Mouse (Mus musculus) CH12.LX (cell line): ENCODE data around the gene Srgap2. TPM values are rescaled to one million over a fixed set of nuclear protein-coding genes. Genes with fewer than 3 reads are reported as not detected.

Source experiments
- DNase-seq: peaks from one replicate; pipeline ENCODE4 v3.0.0-alpha.2; 2013; ENCODE audit errors: extremely low read depth
- H3K27ac ChIP-seq: 2 replicates; pipeline ENCODE4 v1.5.1; 2012; ENCODE audit warnings: low read depth, mild to moderate bottlenecking, control low read depth, moderate library complexity; ENCODE audit not compliant: insufficient read depth
- H3K27me3 ChIP-seq: replicated peaks from 2 replicates; pipeline ENCODE3; 2012; ENCODE audit warnings: inconsistent platforms
- H3K36me3 ChIP-seq, 2 experiments: replicated peaks in 1 of 2; 2 replicates each; pipeline versions ENCODE3 to v1.6.1; 2012; ENCODE audit warnings: inconsistent platforms in 1 of 2, low read length in 1 of 2, mild to moderate bottlenecking in 1 of 2, mixed read lengths in 1 of 2, moderate library complexity in 1 of 2; ENCODE audit not compliant: control insufficient read depth in 1 of 2, insufficient read depth in 1 of 2
- H3K4me1 ChIP-seq, 2 experiments: 2 replicates each; pipeline ENCODE4 v1.6.1; 2012; ENCODE audit warnings: inconsistent platforms in 1 of 2, moderate library complexity in 1 of 2; ENCODE audit not compliant: insufficient read depth in 2 of 2, control insufficient read depth in 1 of 2
- H3K4me2 ChIP-seq: 2 replicates; pipeline ENCODE4 v1.6.1; 2012; ENCODE audit warnings: low read depth, mild to moderate bottlenecking, control low read depth; ENCODE audit not compliant: poor library complexity, insufficient read depth, severe bottlenecking
- H3K4me3 ChIP-seq, 3 experiments: fragments of 150-350 bp in 1 of 3; sonication (generic) in 1 of 3; replicated peaks in 1 of 3; 2 replicates each; pipeline versions ENCODE3 to v1.5.1; 2011 to 2012; ENCODE audit warnings: low read depth in 2 of 3, low read length in 2 of 3, mild to moderate bottlenecking in 2 of 3, moderate library complexity in 2 of 3, control low read depth in 1 of 3, improper control_type of control experiment in 1 of 3, inconsistent platforms in 1 of 3, mixed read lengths in 1 of 3; ENCODE audit not compliant: poor library complexity in 1 of 3
- H3K79me2 ChIP-seq: replicated peaks from 2 replicates; pipeline ENCODE4 v1.6.1; 2012; ENCODE audit warnings: mild to moderate bottlenecking, moderate library complexity; ENCODE audit not compliant: control insufficient read depth, poor library complexity, insufficient read depth, severe bottlenecking; ENCODE audit errors: extremely low read depth
- H3K9ac ChIP-seq: 2 replicates; pipeline ENCODE4 v1.6.1; 2012; ENCODE audit warnings: low read depth, mild to moderate bottlenecking, control low read depth, moderate library complexity; ENCODE audit not compliant: insufficient read depth
- H3K9me3 ChIP-seq: replicated peaks from 2 replicates; pipeline ENCODE3; 2012; ENCODE audit warnings: low read length, inconsistent platforms, mixed read lengths
- BHLHE40 ChIP-seq: IDR thresholded peaks from 2 replicates; pipeline ENCODE4 v1.6.1; 2011; ENCODE audit warnings: mild to moderate bottlenecking, low read depth, low read length, improper control_type of control experiment
- CHD1 ChIP-seq: IDR thresholded peaks from 2 replicates; pipeline ENCODE4 v1.6.1; 2012; ENCODE audit warnings: low read depth, low read length, improper control_type of control experiment, inconsistent platforms
- CTCF ChIP-seq, 2 experiments: IDR thresholded peaks in 1 of 2; conservative IDR thresholded peaks in 1 of 2; 2 replicates each; pipeline ENCODE4 v1.5.1; 2011 to 2012; ENCODE audit warnings: low read depth in 2 of 2, low read length in 2 of 2, improper control_type of control experiment in 1 of 2, inconsistent platforms in 1 of 2, mild to moderate bottlenecking in 1 of 2, moderate library complexity in 1 of 2
- ELF1 ChIP-seq: IDR thresholded peaks from 2 replicates; pipeline ENCODE4 v1.6.1; 2014; ENCODE audit warnings: low read depth, mild to moderate bottlenecking, inconsistent platforms, low read length, improper control_type of control experiment
- ETS1 ChIP-seq: conservative IDR thresholded peaks from 2 replicates; pipeline ENCODE4 v1.6.1; 2012; ENCODE audit warnings: low read depth, mild to moderate bottlenecking, inconsistent platforms, low read length, improper control_type of control experiment, moderate library complexity
- GABPA ChIP-seq: IDR thresholded peaks from 2 replicates; pipeline ENCODE4 v1.6.1; 2012; ENCODE audit warnings: low read depth, low read length, improper control_type of control experiment, inconsistent platforms; ENCODE audit not compliant: insufficient replicate concordance
- JUN ChIP-seq: IDR thresholded peaks from 2 replicates; pipeline ENCODE4 v1.6.1; 2011; ENCODE audit warnings: low read depth, mild to moderate bottlenecking, low read length, improper control_type of control experiment, moderate library complexity; ENCODE audit not compliant: insufficient read depth
- JUND ChIP-seq: conservative IDR thresholded peaks from 2 replicates; pipeline ENCODE4 v1.6.1; 2011; ENCODE audit warnings: low read depth, low read length, improper control_type of control experiment
- MAX ChIP-seq: IDR thresholded peaks from 2 replicates; pipeline ENCODE4 v1.6.1; 2011; ENCODE audit warnings: low read length, improper control_type of control experiment
- PAX5 ChIP-seq: IDR thresholded peaks from 2 replicates; pipeline ENCODE4 v1.6.1; 2012; ENCODE audit warnings: low read length, inconsistent platforms, mixed read lengths
- RCOR1 ChIP-seq: conservative IDR thresholded peaks from 2 replicates; pipeline ENCODE4 v1.6.1; 2012; ENCODE audit warnings: low read depth, mild to moderate bottlenecking, inconsistent platforms, low read length, improper control_type of control experiment
- SIN3A ChIP-seq: IDR thresholded peaks from 2 replicates; pipeline ENCODE4 v1.6.1; 2012; ENCODE audit warnings: low read length, improper control_type of control experiment, inconsistent platforms
- SMC3 ChIP-seq: IDR thresholded peaks from 2 replicates; pipeline ENCODE4 v1.6.1; 2011; ENCODE audit warnings: low read depth, low read length, improper control_type of control experiment
- TCF12 ChIP-seq: IDR thresholded peaks from 2 replicates; pipeline ENCODE4 v1.6.1; 2014; ENCODE audit warnings: low read depth, mild to moderate bottlenecking, inconsistent platforms, low read length, improper control_type of control experiment
- USF2 ChIP-seq: conservative IDR thresholded peaks from 2 replicates; pipeline ENCODE4 v1.6.1; 2011; ENCODE audit warnings: low read depth, low read length, improper control_type of control experiment
- ZC3H11A ChIP-seq: IDR thresholded peaks from 2 replicates; pipeline ENCODE4 v1.6.1; 2012; ENCODE audit warnings: low read depth, mild to moderate bottlenecking, inconsistent platforms, low read length, improper control_type of control experiment
- ZMIZ1 ChIP-seq: IDR thresholded peaks from 2 replicates; pipeline ENCODE4 v1.6.1; 2012; ENCODE audit warnings: low read depth, mild to moderate bottlenecking, inconsistent platforms, low read length, improper control_type of control experiment
- dilution Hi-C: fragments of 300-500 bp; cut with MboI; formaldehyde crosslinking; loops from 2 replicates; pipeline ENCODE4 v1.14.3; 2020; ENCODE audit warnings: low sequenced_read_pairs; ENCODE audit not compliant: extremely low pct_unique_long_range_greater_than_20kb, extremely low pct_ligation_motif_present
- in situ Hi-C: fragments of 300-500 bp; cut with MboI; formaldehyde crosslinking; loops from 3 replicates; pipeline ENCODE4 v1.14.3; 2019; ENCODE audit warnings: low sequenced_read_pairs, low pct_ligation_motif_present, low pct_unique_long_range_greater_than_20kb, mixed read lengths
- polyA plus RNA-seq: library from polyadenylated mRNA; unstranded; fragments of >175 nt; gene quantifications from 2 replicates; pipeline ENCODE4 v1.2.1, GENCODE M21; 2012; ENCODE audit warnings: low read depth; ENCODE audit not compliant: insufficient read length
- total RNA-seq, 2 experiments: library from RNA; depleted of rRNA; stranded (reverse); fragments of 300-350 nt in 1 of 2; fragments of >200 nt in 1 of 2; gene quantifications; 2 replicates each; pipeline ENCODE4 v1.2.3; 2012 to 2014

Gene Srgap2
- total and polyA plus RNA-seq, 3 experiments: 9.7 to 28.1 (median 26.8) TPM

DNA sequence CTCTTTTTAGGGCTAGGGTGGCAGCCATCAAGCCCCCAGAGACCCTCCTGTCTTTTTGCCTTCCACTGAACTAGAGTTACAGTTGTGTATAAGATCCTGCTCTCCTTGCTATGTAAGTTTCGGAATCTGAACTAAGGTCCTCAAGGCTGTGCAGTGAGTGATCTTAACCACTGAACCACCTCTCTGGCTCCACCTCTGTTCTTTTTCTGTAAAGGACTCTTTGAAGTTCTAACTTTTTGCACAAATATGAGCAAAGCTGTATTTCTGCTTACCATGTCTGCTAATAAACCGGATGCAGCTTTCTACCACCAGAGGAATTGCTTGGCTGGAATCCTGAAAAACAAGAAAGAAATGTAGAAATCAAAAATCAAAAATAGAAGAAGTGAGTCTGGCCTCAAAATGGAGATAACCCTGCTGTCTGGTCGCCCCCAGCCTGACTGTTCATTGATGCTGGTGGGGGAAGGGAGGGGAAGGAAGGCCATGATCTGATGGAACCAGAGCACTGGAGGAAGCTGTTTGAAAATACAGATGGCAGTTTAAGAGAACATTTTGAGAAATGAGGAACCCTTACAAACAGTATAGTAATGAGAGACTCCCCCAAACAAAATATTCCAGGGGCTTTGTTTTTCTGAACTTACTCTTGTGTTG is 202.2 kb downstream of the Srgap2 start:
- DNase-seq: no peak
- Histone ChIP-seq H3K9me3 (no peaks in the 10 kb centered on the region), H3K9ac (no peak overlapping the region), H3K4me2 (no peak overlapping the region), H3K27ac (no peak overlapping the region), H3K4me1 (peaks cover 1 to 2% of the 10 kb centered on the region in 2 experiments; a peak in 3 of 4 replicates), H3K36me3 (peaks cover 8 to 56% of the 10 kb centered on the region in 2 experiments), H3K4me3 (no peak overlapping the region), H3K79me2 (no peaks in the 10 kb centered on the region), H3K27me3 (no peaks in the 10 kb centered on the region)
- dilution Hi-C loops: no loop called here
- in situ Hi-C loops: no loop called here
- no peak for TF ChIP-seq USF2
- no peak for TF ChIP-seq RCOR1
- no peak for TF ChIP-seq SIN3A
- no peak for TF ChIP-seq MAX
- TF ChIP-seq GABPA: no peak
- TF ChIP-seq ETS1: no peak
- no peak for TF ChIP-seq BHLHE40
- no peak for TF ChIP-seq TCF12
- TF ChIP-seq PAX5: no peak
- TF ChIP-seq ZC3H11A: no peak
- no peak for TF ChIP-seq CHD1
- TF ChIP-seq CTCF (conservative IDR thresholded peaks at IDR 0.05 in 1 of 2, IDR thresholded peaks at IDR 0.05 in 1 of 2; ENCODE audit: low read depth in 2 of 2, low read length in 2 of 2): no peak
- TF ChIP-seq SMC3: no peak
- no peak for TF ChIP-seq ELF1
- TF ChIP-seq JUND: no peak
- no peak for TF ChIP-seq ZMIZ1

DNA sequence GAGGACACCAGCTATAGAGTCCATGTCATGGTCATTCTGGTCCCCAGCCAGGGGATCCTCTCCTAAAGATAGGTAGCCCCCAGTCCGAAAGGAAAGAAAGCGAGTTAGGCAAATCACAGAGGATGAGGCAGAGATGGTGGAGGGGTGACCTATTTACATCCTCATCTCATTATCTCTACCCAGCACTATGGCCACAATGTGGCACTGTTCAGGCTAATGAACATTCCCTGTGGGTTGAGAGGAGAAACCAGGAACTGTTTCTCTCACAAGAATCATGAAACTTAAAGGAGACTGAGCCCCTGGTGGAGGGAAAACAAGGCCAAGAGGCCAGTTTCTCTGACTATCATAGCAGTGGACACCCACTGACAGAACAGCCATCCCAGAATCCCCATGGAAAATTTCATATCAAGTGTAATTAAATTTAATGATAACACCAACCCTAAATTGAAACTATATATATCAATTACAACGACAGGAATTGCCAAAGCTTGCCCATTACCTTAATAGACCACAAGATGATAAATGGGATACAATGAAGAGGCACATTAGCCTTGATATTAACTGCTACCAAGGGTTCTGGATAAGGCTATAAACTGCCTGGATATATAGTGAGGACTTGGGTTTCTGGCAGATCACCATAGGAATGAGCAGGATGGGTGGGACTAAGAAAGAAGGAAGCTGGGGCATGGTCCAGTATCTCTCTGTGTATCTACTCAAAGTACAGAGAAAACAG is 207.4 kb downstream of the Srgap2 start:
- no peak overlapping the region for H3K4me2 ChIP-seq
- H3K36me3 ChIP-seq: peaks cover 25 to 76% of the 10 kb centered on the region in 2 experiments
- H3K9me3 ChIP-seq: no peaks in the 10 kb centered on the region
- no peak for DNase-seq
- no peaks in the 10 kb centered on the region for H3K79me2 ChIP-seq
- in situ Hi-C loops: no loop called here
- TF ChIP-seq SMC3 (peak; percentile 20; the same call in 1 of the 2 replicates), JUN (no peak)
- TF ChIP-seq, all 38 proteins: peak for 1
- no peak overlapping the region for H3K4me3 ChIP-seq
- H3K27ac ChIP-seq: no peak overlapping the region
- H3K4me1 ChIP-seq: no peaks in the 10 kb centered on the region
- no peak overlapping the region for H3K9ac ChIP-seq
- no peaks in the 10 kb centered on the region for H3K27me3 ChIP-seq
- dilution Hi-C loops: no loop called here
